Mouse (Mus musculus) forebrain, embryonic 11.5 days (tissue): ENCODE results near the gene Gm5617. TPM values are rescaled to one million over a fixed set of nuclear protein-coding genes. Genes with fewer than 3 reads are reported as not detected.

Experiments
- ATAC-seq: fragments of 200-750 bp; cut with Nextera tagmentation; replicated peaks from 2 replicates; pipeline ENCODE4 v1.8.0; 2017; ENCODE audit warnings: moderate TSS enrichment; ENCODE audit not compliant: low FRiP score
- DNase-seq: peaks from one replicate; pipeline ENCODE4 v3.0.0-alpha.2; 2017; ENCODE audit warnings: low spot score
- H3K27ac ChIP-seq: fragments of 300-500 bp; sonication (generic); 2 replicates; pipeline ENCODE4 v1.5.1; 2014; ENCODE audit warnings: low read depth, low read length
- H3K27me3 ChIP-seq: fragments of 300-500 bp; sonication (generic); 2 replicates; pipeline ENCODE4 v1.6.1; 2014; ENCODE audit warnings: mild to moderate bottlenecking, low read length, mixed read lengths; ENCODE audit not compliant: control insufficient read depth, insufficient read depth
- H3K36me3 ChIP-seq: fragments of 300-500 bp; sonication (generic); 2 replicates; pipeline ENCODE4 v1.6.1; 2014; ENCODE audit warnings: mild to moderate bottlenecking, low read length, moderate library complexity, mixed read lengths; ENCODE audit not compliant: control insufficient read depth, insufficient read depth
- H3K4me1 ChIP-seq: fragments of 300-500 bp; sonication (generic); replicated peaks from 2 replicates; pipeline ENCODE4 v1.6.1; 2014; ENCODE audit warnings: low read length, mixed read lengths; ENCODE audit not compliant: control insufficient read depth, insufficient read depth
- H3K4me2 ChIP-seq: fragments of 300-500 bp; sonication (generic); 2 replicates; pipeline ENCODE4 v1.6.1; 2014; ENCODE audit warnings: low read depth, mild to moderate bottlenecking, low read length, moderate library complexity, mixed read lengths; ENCODE audit not compliant: severe bottlenecking
- H3K4me3 ChIP-seq: fragments of 300-500 bp; sonication (generic); 2 replicates; pipeline ENCODE4 v1.5.1; 2014; ENCODE audit warnings: low read depth, low read length
- H3K9ac ChIP-seq: fragments of 300-500 bp; sonication (generic); 2 replicates; pipeline ENCODE4 v1.6.1; 2014; ENCODE audit warnings: low read length
- H3K9me3 ChIP-seq: fragments of 300-500 bp; sonication (generic); 2 replicates; pipeline ENCODE4 v1.6.1; 2016; ENCODE audit warnings: low read length, mixed read lengths; ENCODE audit not compliant: control insufficient read depth
- WGBS: fragments of 180-500 bp; shearing (Covaris S2); extraction: QIAGEN DNeasy Blood & Tissue Kit; methylation state at CpG from one replicate; pipeline ENCODE4 v1.1.7; 2014; 5-methylcytosine and 5-hydroxymethylcytosine counted together
- polyA plus RNA-seq: library from polyadenylated mRNA; unstranded; fragments of >200 nt; fragmentation: Nextera tagmentation; extraction: Ambion mirVana; gene quantifications from 2 replicates; pipeline ENCODE4 v1.2.1, GENCODE M21; 2014

The Gm5617 gene
- polyA plus RNA-seq, 1 experiment from 2014 or later, result 34.5 TPM

DNA sequence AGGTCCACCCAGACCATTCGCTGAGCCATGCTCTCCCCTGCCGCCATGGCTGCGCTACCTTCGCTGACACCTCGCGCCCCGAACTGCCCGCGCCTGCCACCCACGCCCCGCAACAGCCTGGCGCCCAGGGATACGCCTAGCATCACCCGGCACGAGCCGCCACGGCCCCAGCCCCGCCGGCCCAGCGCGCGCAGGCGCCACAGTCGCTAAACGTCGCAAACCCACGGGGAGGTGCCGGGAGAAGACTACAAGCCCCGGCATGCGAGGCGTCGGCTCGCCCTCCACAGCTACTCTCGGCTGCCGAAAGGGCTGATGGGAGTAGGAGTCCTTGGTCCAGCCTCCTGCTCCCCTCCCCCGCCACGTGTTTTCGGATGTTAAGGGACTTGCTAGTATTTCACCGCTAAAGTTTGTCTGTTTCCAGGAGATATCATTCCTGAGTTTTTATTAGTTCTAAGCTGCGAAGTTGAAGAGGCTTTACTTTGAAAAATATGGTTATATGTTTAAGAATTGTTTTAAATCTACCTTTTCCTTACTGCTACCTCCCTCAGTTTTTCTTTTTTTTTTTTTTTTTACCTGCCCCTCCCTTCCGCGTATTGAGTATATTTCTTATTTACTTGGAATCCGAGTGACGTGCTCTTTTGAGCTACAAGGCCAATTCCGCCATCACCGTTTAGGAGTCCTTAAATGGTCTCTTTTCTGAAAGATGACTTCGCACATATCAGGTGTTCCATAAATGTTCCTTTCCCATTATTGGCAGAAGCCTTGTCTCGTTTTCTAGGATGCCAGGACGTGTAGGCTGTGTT, 14.6 kb upstream of the Gm5617 start, which contains the start of gene Rexo2:
Gene Rexo2 (minus strand): TSS at position 213 of the 803 bp plus-strand sequence.
- Histone ChIP-seq H3K4me1 (no peaks in the 10 kb centered on the region), H3K36me3 (no peaks in the 10 kb centered on the region; the same call in 1 of the 2 replicates), H3K4me3 (peak within 1 kb of the TSS; percentile 53), H3K27ac (no peak within 1 kb of the TSS), H3K9me3 (no peaks in the 10 kb centered on the region), H3K27me3 (no peaks in the 10 kb centered on the region), H3K9ac (peak within 1 kb of the TSS; percentile 67), H3K4me2 (peak within 1 kb of the TSS; percentile 84)
- WGBS, result 2% methylated on average over 49 of the region's 49 CpGs
- peak; percentile 99 for ATAC-seq
- peak; percentile 96 for DNase-seq

DNA sequence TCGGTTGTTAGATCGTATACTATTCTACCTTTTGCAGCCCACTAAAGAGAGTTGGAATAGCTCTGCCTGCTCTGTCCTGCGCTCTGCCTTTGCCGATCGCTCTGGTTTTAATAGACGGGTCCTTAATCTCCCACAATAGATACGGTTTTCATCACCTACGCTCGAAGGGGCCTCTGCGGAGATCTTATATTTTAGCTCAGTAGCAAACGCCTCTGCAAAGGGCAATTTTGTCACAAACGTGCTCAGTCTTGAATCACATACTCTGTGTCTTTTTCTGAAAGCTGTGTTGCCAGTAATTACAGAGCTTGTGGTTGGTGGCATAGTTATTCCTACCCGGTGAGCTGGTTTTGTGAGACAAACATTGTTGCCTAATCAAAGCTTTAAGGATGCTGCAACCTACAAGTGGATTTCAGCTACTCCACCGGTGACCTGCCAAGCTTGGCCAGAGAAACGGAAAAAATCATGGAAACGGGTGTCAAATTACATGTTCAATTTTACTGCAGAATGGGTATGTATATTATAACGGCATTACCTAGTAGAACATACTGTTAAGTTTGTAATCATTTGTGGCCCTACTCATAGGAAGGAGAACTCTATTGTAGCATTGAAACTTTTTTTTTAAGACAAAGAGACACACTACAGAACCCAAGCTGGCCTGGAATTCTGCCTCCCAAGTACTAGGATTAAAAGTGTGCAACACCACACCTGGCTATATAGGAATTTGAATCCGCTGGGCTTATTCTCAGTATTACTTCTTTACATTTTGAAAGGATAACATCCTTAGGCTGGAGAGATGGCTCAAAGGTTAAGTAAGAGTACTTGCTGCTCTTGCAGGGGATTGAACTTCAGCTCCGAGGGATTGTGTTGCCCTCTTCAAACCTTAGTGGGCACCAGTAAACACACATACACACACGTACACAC, 13.8 kb upstream of the Gm5617 start:
- no peak for ATAC-seq
- H3K9ac ChIP-seq, result peak overlapping the region; percentile 38; the same call in 1 of the 2 replicates

DNA sequence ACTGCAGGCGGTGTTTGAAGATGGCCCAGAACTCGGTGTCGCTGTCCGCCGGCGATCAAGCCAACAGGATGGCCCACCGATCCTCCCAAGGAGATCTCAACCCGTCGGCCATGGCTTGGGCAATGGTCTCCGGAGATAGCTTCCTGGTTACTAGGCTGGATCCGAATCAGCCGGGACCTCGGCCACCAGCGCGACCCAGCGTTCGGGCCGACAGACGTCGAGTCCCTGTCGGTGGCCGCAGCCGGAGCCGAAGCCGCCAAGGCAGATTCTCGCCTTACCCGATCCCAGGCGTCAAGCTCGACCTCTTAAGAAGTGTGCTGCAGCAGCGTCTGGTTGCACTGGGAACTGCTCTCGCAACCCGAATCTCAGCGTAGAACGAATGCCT, 298 bp downstream of the Gm5617 start:
- H3K27me3 ChIP-seq, result no peaks in the 10 kb centered on the region
- ATAC-seq, result peak; percentile 63
- 3% methylated on average over 34 of the region's 34 CpGs for WGBS

More for the DNA sequence above, 13.8 kb upstream of the Gm5617 start:
- no peaks in the 10 kb centered on the region for H3K9me3 ChIP-seq
- DNase-seq, result no peak
- peak overlapping the region; percentile 53 for H3K4me3 ChIP-seq
- no peak overlapping the region for H3K27ac ChIP-seq
- 34% methylated on average over 20 of the region's 20 CpGs for WGBS
- no peaks in the 10 kb centered on the region for H3K4me1 ChIP-seq
- H3K4me2 ChIP-seq, result peak overlapping the region; percentile 84
- no peaks in the 10 kb centered on the region for H3K27me3 ChIP-seq
- no peaks in the 10 kb centered on the region; the same call in 1 of the 2 replicates for H3K36me3 ChIP-seq

DNA sequence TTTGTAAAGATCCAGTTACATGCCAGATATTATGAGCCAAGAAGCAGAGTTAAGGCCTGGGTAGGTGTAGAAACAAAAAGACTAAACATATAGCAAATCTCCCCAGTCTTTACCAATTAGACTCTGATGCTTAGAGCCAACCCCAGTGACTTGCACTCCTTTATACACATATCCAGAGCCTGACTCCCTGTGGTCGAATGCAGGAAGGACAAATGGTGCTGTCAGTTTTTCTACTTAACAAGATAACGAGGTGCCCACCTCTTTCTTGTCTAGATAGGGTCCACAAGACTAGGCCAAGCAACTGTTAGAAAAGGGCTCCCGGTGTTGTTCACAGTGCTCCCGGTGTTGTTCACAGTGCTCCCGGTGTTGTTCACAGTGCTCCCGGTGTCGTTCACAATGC, 6.0 kb downstream of the Gm5617 start:
- H3K27ac ChIP-seq, result no peak overlapping the region
- H3K4me1 ChIP-seq, result no peaks in the 10 kb centered on the region

More for the DNA sequence above, 298 bp downstream of the Gm5617 start:
- Histone ChIP-seq H3K9me3 (no peaks in the 10 kb centered on the region), H3K9ac (peak overlapping the region; percentile 80), H3K4me1 (no peaks in the 10 kb centered on the region; the same call in 1 of the 2 replicates), H3K36me3 (no peaks in the 10 kb centered on the region), H3K4me2 (peak overlapping the region; percentile 86), H3K4me3 (peak overlapping the region; percentile 67), H3K27ac (peak overlapping the region; percentile 60; the same call in 1 of the 2 replicates)
- no peak for DNase-seq

DNA sequence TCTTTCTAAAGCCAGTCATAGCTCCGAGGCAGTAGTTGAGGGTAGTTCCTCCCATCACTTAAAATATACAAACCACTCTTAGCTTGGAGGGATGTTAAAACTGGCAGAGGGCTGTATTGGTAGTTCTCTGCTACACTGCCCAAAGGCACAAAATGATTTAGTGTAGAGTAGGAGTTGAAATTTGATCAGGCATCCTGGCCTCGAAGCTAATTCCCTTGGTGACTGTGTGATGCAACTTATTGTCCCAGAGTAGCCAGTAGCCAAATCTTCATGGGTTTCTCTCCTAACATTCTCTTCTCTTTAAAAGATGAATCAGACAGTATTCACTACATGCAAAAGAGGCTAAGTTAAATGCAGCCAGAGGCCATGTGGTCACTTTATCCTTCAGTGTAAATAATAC, 7.8 kb downstream of the Gm5617 start:
- Histone ChIP-seq H3K9me3 (no peaks in the 10 kb centered on the region), H3K4me3 (no peak overlapping the region), H3K4me2 (no peak overlapping the region), H3K9ac (no peak overlapping the region), H3K36me3 (no peaks in the 10 kb centered on the region), H3K27ac (no peak overlapping the region), H3K27me3 (no peaks in the 10 kb centered on the region), H3K4me1 (no peaks in the 10 kb centered on the region)
- ATAC-seq (no peak), DNase-seq (no peak)
- 67% methylated on average over 2 of the region's 2 CpGs for WGBS

More for the DNA sequence above, 6.0 kb downstream of the Gm5617 start:
- ATAC-seq (no peak), DNase-seq (no peak)
- 78% methylated on average over 7 of the region's 7 CpGs for WGBS
- H3K36me3 ChIP-seq, result no peaks in the 10 kb centered on the region
- H3K9me3 ChIP-seq, result no peaks in the 10 kb centered on the region
- H3K4me3 ChIP-seq, result no peak overlapping the region
- no peaks in the 10 kb centered on the region for H3K27me3 ChIP-seq
- H3K9ac ChIP-seq, result no peak overlapping the region
- H3K4me2 ChIP-seq, result no peak overlapping the region

DNA sequence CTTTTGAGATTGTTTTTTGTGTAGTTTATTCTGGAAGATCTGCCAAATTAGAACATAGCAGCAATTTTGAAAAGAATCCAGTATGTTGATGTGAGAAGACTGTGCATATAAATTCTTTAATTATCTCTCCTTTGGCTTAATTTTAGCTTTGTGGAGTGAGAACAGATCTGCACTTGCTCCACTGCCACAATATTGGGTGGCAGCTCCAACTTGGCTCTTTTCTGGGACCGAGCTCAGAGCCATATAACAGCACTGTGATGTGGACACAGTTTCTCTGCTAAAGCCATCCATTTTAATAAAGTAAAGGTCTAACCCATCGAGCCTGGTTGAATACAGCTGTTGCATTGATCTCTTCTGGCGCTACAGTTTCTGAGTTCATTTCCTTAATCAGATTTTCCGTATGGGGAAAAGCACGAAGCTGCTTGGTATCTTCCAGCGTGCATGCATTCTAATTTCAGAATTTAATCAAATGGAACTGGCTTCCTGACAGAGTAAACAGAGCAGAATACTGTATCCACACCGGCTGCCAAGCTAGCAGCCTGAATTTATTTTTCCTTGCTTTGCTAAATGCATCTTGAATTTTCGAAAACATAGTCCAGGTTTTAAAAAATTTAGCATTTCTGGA, 9.6 kb downstream of the Gm5617 start:
- WGBS, result 81% methylated on average over 8 of the region's 8 CpGs
- H3K36me3 ChIP-seq, result no peaks in the 10 kb centered on the region
- H3K9ac ChIP-seq, result no peak overlapping the region
- H3K9me3 ChIP-seq, result no peaks in the 10 kb centered on the region
- no peak for ATAC-seq
- no peak overlapping the region for H3K4me2 ChIP-seq
- no peak overlapping the region for H3K27ac ChIP-seq
- no peak overlapping the region for H3K4me3 ChIP-seq
- H3K4me1 ChIP-seq, result no peaks in the 10 kb centered on the region
- DNase-seq, result no peak
- H3K27me3 ChIP-seq, result no peaks in the 10 kb centered on the region

DNA sequence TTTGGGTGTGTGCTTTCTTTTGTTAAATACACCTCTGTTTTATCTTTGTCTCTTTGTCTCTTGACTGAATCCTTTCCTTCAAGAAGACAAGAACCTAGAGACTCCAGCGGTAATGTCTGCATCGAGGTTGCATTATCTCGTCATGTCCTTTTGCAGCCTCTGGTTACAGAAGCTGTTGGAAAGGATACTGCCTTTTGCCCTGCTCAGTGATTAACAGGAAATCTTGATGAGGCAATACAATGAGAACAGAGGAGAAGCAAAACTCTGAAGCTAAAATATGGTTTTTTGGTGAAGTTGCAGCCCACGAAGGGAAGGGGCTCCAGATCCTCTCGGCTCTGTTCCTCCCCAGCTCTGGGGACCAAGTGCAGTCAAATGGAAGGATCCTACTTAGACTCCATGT, 14.9 kb downstream of the Gm5617 start:
- Histone ChIP-seq H3K27me3 (no peaks in the 10 kb centered on the region), H3K9ac (no peak overlapping the region), H3K4me2 (no peak overlapping the region), H3K27ac (no peak overlapping the region), H3K4me1 (no peaks in the 10 kb centered on the region), H3K36me3 (no peaks in the 10 kb centered on the region), H3K4me3 (no peak overlapping the region), H3K9me3 (no peaks in the 10 kb centered on the region)
- DNase-seq (no peak), ATAC-seq (no peak)
- 87% methylated on average over 5 of the region's 5 CpGs for WGBS

DNA sequence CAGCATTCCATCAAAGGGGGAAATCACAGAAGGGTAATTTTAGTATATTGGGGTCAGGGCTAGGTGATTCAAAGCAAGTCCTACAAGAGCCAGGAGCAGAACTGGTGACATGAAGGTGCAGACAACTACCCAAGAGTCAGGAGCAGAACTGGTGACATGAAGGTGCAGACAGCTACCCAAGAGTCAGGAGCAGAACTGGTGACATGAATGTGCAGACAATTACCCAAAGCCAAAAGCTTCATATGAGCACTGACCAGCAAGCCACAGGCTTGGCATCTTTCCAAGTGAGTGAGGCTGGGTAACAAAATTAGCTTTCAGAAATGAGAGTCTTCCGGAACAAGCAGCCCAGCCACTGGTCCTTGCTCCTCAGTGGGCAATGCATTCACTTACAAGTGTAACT, 20.1 kb downstream of the Gm5617 start:
- Histone ChIP-seq H3K4me3 (no peak overlapping the region), H3K9ac (no peak overlapping the region), H3K4me1 (peaks cover 7% of the 10 kb centered on the region), H3K27ac (no peak overlapping the region), H3K4me2 (no peak overlapping the region), H3K27me3 (no peaks in the 10 kb centered on the region), H3K9me3 (no peaks in the 10 kb centered on the region), H3K36me3 (no peaks in the 10 kb centered on the region)
- DNase-seq (no peak), ATAC-seq (no peak)
- 80% methylated on average over 1 of the region's 1 CpGs for WGBS
